Mouse (Mus musculus) heart, adult 2 months (tissue): ENCODE data around the gene Srgap3.

Experiments
- CTCF ChIP-seq: fragments of 200-600 bp; IDR thresholded peaks from 2 replicates; pipeline ENCODE4 v1.8.1; 2022; ENCODE audit warnings: antibody characterized with exemption, mild to moderate bottlenecking, moderate library complexity
- EP300 ChIP-seq: fragments of 200-500 bp; IDR thresholded peaks from 2 replicates; pipeline ENCODE4 v1.6.1; 2011; ENCODE audit warnings: low read depth, low read length, control low read depth; ENCODE audit not compliant: insufficient read depth
- POLR2A ChIP-seq: fragments of 200-500 bp; IDR thresholded peaks from 2 replicates; pipeline ENCODE4 v1.6.1; 2011; ENCODE audit warnings: mild to moderate bottlenecking, low read depth, low read length, control low read depth; ENCODE audit not compliant: insufficient read depth

DNA sequence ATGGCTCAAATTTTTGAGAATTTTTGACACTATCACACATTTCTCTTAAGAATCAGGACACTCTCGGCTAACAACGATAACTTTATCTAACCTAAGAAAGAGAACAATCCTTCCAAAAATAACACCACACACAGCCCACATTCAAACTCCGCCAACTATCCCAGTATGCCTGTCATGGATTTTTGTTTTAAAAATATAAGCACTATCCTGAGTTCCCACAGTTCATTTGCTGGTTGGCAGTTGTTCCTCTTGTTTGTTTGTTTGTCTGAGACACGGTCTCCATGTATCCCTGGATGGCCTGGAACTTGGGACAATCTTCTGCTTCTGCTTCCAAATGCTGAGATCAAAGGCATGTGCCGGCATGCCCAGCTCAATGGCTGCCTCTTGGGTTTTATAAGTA is 205.3 kb downstream of the Srgap3 start:
- no peak for TF ChIP-seq EP300
- TF ChIP-seq CTCF = no peak
- TF ChIP-seq POLR2A = no peak
